Mouse (Mus musculus): Measurements from ENCODE around the gene Tex9.
"Not testable (repeated sequence)": the region's sequence is repeated elsewhere in the genome, so short reads cannot be mapped to it uniquely, and the experiment has no call there.

- not testable (repeated sequence) for TF ChIP-seq POLR2A (IDR thresholded peaks at IDR 0.05; ENCODE audit: low read depth, low read length); CTCF (conservative IDR thresholded peaks at IDR 0.05; ENCODE audit: insufficient read depth, insufficient read length, low read depth, low read length)
These were observed 90.2 kb downstream of the Tex9 start for GRCm38 (mm10) chr9:72401769-72402168.

Data from kidney, adult 2 months (tissue).